Mouse (Mus musculus): Measurements from ENCODE around the gene Nsg2.
"Not testable (repeated sequence)": the region's sequence is repeated elsewhere in the genome, so short reads cannot be mapped to it uniquely, and the experiment has no call there.

The Nsg2 gene

GRCm38 (mm10) chr11:31980089-31980488 lies 20.2 kb upstream of the Nsg2 start:
- H3K9me3 ChIP-seq (ENCODE audit: low read length) = peaks cover 55% of the 10 kb centered on the region
- 0 out of 2 replicates have a peak overlapping the region, but pooled peaks have one; percentile 13 for H3K4me3 ChIP-seq (replicated peaks; ENCODE audit: low read length)
- not testable (repeated sequence) for H3K27me3 ChIP-seq (ENCODE audit: insufficient read depth, low read length)
- H3K4me1 ChIP-seq (replicated peaks; ENCODE audit: low read depth, low read length) = peaks cover 21% of the 10 kb centered on the region
- TF ChIP-seq NANOG (IDR thresholded peaks at IDR 0.05; ENCODE audit: borderline replicate concordance, low read length) = peak; percentile 83
- peaks cover 14% of the 10 kb centered on the region for H3K36me3 ChIP-seq (ENCODE audit: insufficient read depth, low read length)

- Histone ChIP-seq H3K36me3 (ENCODE audit: insufficient read depth, low read length) (peaks cover 14% of the 10 kb centered on the region), H3K4me3 (replicated peaks; ENCODE audit: low read length) (peak overlapping the region; percentile 68), H3K9me3 (ENCODE audit: low read length) (peaks cover 55% of the 10 kb centered on the region), H3K4me1 (replicated peaks; ENCODE audit: low read depth, low read length) (peaks cover 27% of the 10 kb centered on the region), H3K27me3 (ENCODE audit: insufficient read depth, low read length) (no peaks in the 10 kb centered on the region)
- TF ChIP-seq CTCF (conservative IDR thresholded peaks at IDR 0.05; ENCODE audit: low read length) (no peak), POU5F1 (IDR thresholded peaks at IDR 0.05; ENCODE audit: borderline replicate concordance, low read length) (no peak), NANOG (IDR thresholded peaks at IDR 0.05; ENCODE audit: borderline replicate concordance, low read length) (no peak)
Observed at GRCm38 (mm10) chr11:31981830-31982229, 18.4 kb upstream of the Nsg2 start.

GRCm38 (mm10) chr11:31982247-31982943 lies 17.9 kb upstream of the Nsg2 start:
- peaks cover 14% of the 10 kb centered on the region for H3K36me3 ChIP-seq (ENCODE audit: insufficient read depth, low read length)
- H3K4me1 ChIP-seq (replicated peaks; ENCODE audit: low read depth, low read length) = peaks cover 33% of the 10 kb centered on the region
- TF ChIP-seq NANOG (IDR thresholded peaks at IDR 0.05; ENCODE audit: borderline replicate concordance, low read length) = peak; percentile 51; the same call in 1 of the 2 replicates
- peak overlapping the region; percentile 68 for H3K4me3 ChIP-seq (replicated peaks; ENCODE audit: low read length)
- not testable (repeated sequence) for H3K27me3 ChIP-seq (ENCODE audit: insufficient read depth, low read length)
- H3K9me3 ChIP-seq (ENCODE audit: low read length) = peaks cover 55% of the 10 kb centered on the region

GRCm38 (mm10) chr11:31983249-31983648 lies 17.0 kb upstream of the Nsg2 start:
- Histone ChIP-seq H3K9me3 (ENCODE audit: low read length) (peaks cover 53% of the 10 kb centered on the region), H3K4me1 (replicated peaks; ENCODE audit: low read depth, low read length) (peaks cover 36% of the 10 kb centered on the region), H3K36me3 (ENCODE audit: insufficient read depth, low read length) (peaks cover 14% of the 10 kb centered on the region), H3K4me3 (replicated peaks; ENCODE audit: low read length) (no peak overlapping the region), H3K27me3 (ENCODE audit: insufficient read depth, low read length) (no peaks in the 10 kb centered on the region)
- TF ChIP-seq CTCF (conservative IDR thresholded peaks at IDR 0.05; ENCODE audit: low read length) (no peak), NANOG (IDR thresholded peaks at IDR 0.05; ENCODE audit: borderline replicate concordance, low read length) (no peak), POU5F1 (IDR thresholded peaks at IDR 0.05; ENCODE audit: borderline replicate concordance, low read length) (no peak)

- H3K36me3 ChIP-seq (ENCODE audit: insufficient read depth, low read length) = 0 out of 2 replicates have a peak, but pooled peaks cover 14% of the 10 kb centered on the region
- no peak overlapping the region for H3K4me3 ChIP-seq (replicated peaks; ENCODE audit: low read length)
- peaks cover 41% of the 10 kb centered on the region for H3K9me3 ChIP-seq (ENCODE audit: low read length)
- H3K4me1 ChIP-seq (replicated peaks; ENCODE audit: low read depth, low read length) = peaks cover 43% of the 10 kb centered on the region
- no peaks in the 10 kb centered on the region for H3K27me3 ChIP-seq (ENCODE audit: insufficient read depth, low read length)
- TF ChIP-seq NANOG (IDR thresholded peaks at IDR 0.05; ENCODE audit: borderline replicate concordance, low read length) (no peak), POU5F1 (IDR thresholded peaks at IDR 0.05; ENCODE audit: borderline replicate concordance, low read length) (no peak), CTCF (conservative IDR thresholded peaks at IDR 0.05; ENCODE audit: low read length) (no peak)
Observed at GRCm38 (mm10) chr11:31984786-31985185, 15.5 kb upstream of the Nsg2 start.

- Histone ChIP-seq H3K9me3 (ENCODE audit: low read length) (no peaks in the 10 kb centered on the region), H3K36me3 (ENCODE audit: insufficient read depth, low read length) (no peaks in the 10 kb centered on the region), H3K27me3 (ENCODE audit: insufficient read depth, low read length) (no peaks in the 10 kb centered on the region), H3K4me1 (replicated peaks; ENCODE audit: low read depth, low read length) (peaks cover 17% of the 10 kb centered on the region), H3K4me3 (replicated peaks; ENCODE audit: low read length) (no peak overlapping the region)
- TF ChIP-seq CTCF (conservative IDR thresholded peaks at IDR 0.05; ENCODE audit: low read length) = no peak
- no peak for TF ChIP-seq NANOG (IDR thresholded peaks at IDR 0.05; ENCODE audit: borderline replicate concordance, low read length)
- no peak for TF ChIP-seq POU5F1 (IDR thresholded peaks at IDR 0.05; ENCODE audit: borderline replicate concordance, low read length)
Observed at GRCm38 (mm10) chr11:31992535-31992934, 7.7 kb upstream of the Nsg2 start.

- no peak for TF ChIP-seq CTCF (conservative IDR thresholded peaks at IDR 0.05; ENCODE audit: low read length)
- no peak for TF ChIP-seq POU5F1 (IDR thresholded peaks at IDR 0.05; ENCODE audit: borderline replicate concordance, low read length)
- no peak for TF ChIP-seq NANOG (IDR thresholded peaks at IDR 0.05; ENCODE audit: borderline replicate concordance, low read length)
- H3K36me3 ChIP-seq (ENCODE audit: insufficient read depth, low read length) = no peaks in the 10 kb centered on the region
Observed at GRCm38 (mm10) chr11:31999716-32000115, 547 bp upstream of the Nsg2 start.

GRCm38 (mm10) chr11:32001181-32001910 lies 1.1 kb downstream of the Nsg2 start:
- 0 out of 2 replicates have a peak, but pooled peaks cover 3% of the 10 kb centered on the region for H3K27me3 ChIP-seq (ENCODE audit: insufficient read depth, low read length)
- H3K36me3 ChIP-seq (ENCODE audit: insufficient read depth, low read length) = no peaks in the 10 kb centered on the region
- H3K9me3 ChIP-seq (ENCODE audit: low read length) = no peaks in the 10 kb centered on the region
- peaks cover 54% of the 10 kb centered on the region for H3K4me1 ChIP-seq (replicated peaks; ENCODE audit: low read depth, low read length)
- no peak overlapping the region for H3K4me3 ChIP-seq (replicated peaks; ENCODE audit: low read length)
- TF ChIP-seq NANOG (IDR thresholded peaks at IDR 0.05; ENCODE audit: borderline replicate concordance, low read length) (no peak), POU5F1 (IDR thresholded peaks at IDR 0.05; ENCODE audit: borderline replicate concordance, low read length) (no peak), CTCF (conservative IDR thresholded peaks at IDR 0.05; ENCODE audit: low read length) (no peak)

More at GRCm38 (mm10) chr11:31999716-32000115, 547 bp upstream of the Nsg2 start:
- Histone ChIP-seq H3K4me1 (replicated peaks; ENCODE audit: low read depth, low read length) (peaks cover 54% of the 10 kb centered on the region), H3K9me3 (ENCODE audit: low read length) (no peaks in the 10 kb centered on the region), H3K27me3 (ENCODE audit: insufficient read depth, low read length) (0 out of 2 replicates have a peak, but pooled peaks cover 3% of the 10 kb centered on the region), H3K4me3 (replicated peaks; ENCODE audit: low read length) (no peak overlapping the region)

Measured in E14TG2a.4 (cell line).